Mouse (Mus musculus) spleen, postnatal 4 days (tissue): Measurements from ENCODE around the gene Mlycd.

ENCODE experiments used
- DNase-seq, 2 experiments: peaks; one replicate each; pipeline ENCODE4 v3.0.0; 2022; ENCODE audit warnings: low spot score in 2 of 2

Gene Mlycd

DNA sequence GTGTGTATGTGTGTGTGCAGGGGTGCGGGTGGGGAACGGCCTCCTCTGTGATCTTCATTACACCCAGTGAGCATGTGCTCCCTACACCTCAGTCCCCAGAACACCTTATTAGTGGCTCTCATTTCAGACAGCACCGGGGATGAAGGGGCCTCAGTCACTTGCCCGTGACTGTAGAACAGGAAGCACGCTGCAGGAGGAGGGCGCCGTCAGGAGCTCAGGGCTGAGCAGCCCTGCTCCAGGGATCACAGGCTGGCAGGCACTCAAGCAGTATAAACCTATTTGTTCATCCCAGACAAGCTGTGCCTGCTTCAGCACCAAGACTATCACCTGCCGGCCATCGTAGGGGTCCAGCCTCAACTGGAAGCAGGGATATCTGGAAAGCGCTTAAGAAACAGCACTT, 9.2 kb downstream of the Mlycd start:
- DNase-seq = no peak

DNA sequence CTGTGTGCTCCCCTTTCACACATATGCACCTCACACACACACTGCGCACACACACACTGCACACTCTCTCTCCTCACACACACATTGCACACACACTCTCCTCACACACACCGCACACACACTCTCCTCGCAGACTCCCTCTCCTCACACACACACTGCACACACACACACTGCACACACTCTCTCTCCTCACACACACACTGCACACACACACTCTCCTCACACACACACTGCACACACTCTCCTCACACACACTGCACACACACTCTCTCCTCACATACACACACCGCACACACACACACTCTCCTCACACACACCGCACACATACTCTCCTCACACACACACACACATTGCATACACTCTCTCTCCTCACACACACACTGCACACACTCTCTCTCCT, 10.0 kb downstream of the Mlycd start:
- no peak for DNase-seq

DNA sequence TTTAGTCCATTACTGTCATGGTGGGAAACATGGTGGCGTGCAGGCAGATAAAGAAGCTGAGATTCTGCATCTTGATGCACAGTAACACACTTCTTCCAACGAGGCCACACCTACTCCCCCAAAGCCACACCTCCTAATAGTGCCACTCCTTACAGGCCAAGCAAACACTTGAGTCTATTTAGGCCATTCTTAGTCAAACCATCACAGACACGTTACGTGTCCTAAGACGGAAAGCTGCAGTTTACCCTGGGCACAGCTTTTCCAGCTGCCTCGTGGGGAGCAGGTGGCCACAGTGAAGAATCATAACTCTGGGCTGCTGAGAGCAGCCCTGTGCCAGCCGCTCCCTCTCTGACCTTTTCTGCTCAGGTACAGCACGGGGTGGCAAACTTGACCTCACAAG, 13.6 kb downstream of the Mlycd start:
- no peak for DNase-seq

DNA sequence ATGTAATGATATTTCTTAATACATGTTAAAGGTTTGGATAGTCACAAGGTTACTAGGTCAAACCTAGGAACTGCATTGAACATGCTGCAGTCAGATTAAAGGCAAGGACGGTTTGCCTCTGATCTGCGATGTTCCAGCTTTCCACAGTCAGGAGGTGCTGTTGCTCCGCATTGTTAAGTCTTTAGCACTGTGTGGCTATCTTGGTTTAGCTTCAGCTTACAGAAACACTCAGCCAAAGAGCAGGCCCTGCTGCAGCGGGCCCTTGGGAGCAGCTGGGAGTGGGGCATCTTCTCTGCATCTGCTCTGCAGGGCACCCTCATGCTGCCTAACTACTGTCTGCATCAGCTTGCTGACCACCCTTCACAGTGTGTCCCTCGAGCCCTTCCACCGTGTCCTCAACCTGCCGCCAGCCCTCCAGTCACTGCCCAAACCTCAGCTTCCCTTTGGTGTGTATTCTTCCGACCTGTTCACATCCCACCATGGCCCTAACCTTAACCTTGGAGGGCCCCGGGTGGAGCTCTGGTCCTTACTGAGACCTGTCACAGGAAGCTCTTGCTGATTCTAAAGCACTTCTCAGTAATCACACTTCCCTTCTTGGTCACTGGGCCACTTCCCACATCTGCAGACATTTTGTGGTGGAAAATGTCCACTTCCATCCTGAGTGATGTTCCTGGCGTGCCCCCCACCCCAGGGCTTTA, 17.5 kb downstream of the Mlycd start:
- no peak for DNase-seq

DNA sequence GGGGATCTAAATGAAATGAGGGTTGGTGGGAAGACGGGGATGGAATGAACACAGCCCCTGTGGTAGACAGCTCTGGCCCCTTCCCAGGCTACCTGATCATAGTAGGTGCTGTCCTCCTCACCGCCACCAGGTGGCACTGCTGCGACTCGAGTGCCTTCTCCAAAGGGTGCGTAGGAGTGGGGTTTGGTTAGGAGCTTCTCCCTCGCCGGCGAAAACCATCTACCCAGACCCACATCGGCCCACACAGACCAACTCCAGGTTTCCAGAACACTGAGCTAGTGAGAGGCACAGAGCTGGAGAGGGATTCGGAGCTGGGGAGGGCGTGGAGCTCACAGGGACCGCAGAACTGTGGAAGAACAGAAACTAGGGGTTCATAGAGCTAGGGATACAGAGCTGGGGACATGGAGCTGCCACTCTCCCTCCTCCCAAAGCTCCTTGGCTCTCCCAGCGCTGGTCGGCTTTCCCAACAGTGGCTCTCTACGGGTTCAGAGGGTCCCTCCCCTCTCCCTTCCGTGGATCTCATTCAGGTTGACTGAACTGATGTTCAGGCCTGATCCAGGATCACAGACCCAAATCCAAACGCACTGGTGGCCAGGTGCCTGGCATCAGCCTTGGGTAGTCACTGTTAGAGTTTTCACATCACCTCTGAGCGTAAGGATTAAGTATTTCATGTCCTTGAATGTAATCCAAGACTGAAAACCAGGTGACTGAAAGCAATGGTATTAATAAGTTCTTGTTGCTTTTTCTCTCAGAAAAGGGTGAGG, 18.2 kb downstream of the Mlycd start:
- DNase-seq = peak; percentile 69 to 90

DNA sequence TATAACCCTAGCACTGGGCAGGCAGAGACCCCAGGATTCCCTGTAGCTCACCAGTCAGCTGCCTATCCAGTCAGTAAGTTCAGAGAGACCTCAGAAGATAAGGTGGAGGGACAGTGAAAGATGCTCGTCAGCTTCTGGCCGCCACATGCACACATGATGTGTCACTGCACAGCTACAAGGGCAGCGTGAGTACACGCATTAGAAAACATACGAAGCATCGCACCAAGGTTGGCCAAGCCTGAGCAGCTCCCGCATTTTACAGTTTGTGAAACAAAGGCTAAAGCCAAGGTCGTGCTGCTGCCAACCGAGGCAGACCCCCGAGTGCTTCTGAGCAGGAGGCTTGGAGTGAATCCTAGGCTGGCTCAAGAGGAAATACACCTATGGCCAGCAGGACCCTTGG, 18.9 kb downstream of the Mlycd start:
- no peak for DNase-seq

DNA sequence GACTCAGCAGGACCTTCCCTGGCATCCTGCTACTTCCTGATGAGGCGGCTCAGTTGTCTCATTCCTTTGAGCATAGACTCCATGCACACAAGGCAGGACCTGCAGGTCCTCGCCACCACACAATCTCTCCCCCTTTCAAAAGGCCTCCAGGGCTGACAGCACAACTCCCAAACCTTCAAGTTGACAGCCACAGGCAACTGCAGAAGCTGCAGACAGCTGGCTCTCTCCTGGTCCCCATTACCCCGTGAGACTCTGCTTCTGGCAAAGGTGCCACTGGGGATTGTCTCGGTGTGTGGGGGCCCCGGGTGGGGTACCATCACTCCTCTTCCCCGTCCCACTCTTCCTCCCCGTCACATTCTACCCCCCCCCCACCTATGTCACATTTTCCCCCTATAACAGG, 25.6 kb downstream of the Mlycd start:
- no peak for DNase-seq

DNA sequence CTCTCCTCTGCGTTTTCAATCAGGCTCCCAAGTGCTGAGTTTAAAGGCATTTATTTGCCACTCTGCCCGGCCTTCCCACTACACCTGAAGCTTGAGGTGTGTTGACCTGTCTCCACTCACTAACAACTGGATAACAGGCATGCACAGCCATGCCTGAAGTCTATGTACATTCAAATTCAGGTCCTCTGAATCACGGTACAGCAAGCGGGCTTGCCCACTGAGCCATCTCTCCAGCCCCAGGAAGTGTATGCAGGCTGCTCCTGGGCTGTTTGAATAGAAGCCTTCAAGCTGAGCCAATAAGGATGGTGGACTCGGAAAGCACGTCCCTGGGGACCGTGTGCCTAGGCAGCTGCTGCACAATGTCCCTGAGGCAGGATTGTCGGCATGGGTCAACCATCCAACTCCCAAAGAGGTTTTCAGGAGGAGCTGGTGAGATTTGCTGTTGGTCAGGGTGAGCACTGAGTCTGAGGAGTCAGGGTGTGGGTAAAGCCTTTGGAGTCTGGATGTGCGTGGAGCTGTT, 27.0 kb downstream of the Mlycd start:
- DNase-seq = no peak

DNA sequence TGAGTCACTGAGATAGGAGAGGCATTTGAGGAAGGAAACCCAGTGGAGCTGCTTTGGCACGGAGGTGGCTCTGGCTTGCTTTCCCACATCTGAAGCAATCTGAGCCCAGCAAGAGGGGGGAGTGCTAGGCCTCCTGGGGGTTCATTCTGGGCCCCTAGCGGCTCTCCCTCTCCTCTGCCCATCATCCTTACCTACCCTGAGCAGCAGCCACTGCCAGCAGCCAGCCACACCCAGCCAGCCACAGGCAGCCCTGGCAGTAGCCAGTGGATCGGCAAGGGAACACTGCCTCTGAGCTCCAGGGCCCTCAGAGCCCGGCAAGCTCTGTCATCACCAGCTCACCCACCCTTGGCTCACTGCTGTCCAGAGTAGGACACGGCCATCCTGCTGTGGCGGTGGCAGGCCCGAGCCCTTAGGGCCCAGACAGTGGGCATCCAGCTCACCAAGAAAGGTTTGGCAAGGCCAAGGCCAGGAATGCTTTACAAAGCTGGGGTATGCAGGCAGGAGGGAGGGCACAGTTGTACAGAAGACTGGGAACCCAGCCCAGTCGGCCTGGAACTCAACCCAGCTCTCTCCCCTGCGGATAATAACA, 27.5 kb downstream of the Mlycd start:
- DNase-seq = no peak

DNA sequence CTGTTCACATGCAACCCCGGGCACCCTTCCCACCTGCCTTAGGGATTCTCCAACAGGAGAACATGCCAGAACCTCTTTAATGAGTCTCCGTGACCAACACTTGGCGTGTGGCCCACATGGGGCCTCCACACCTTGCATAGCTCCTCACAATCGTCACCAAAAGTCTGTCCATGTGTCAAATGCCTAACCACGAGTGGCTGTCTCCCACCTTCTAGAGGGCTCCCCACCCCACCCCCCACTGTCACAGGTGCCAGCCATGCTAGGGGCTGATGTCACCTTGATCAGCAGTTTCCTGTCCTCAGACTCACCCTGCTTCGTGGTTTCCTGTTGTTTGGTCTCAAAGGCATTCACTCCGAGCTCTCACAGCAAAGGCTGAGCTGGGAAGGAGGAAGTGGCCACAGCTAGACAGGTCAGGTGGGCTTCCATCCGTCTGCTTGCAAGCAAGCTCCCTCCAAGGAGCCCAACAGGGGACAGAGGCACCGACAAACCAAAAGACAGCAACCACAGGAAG, 29.0 kb downstream of the Mlycd start:
- DNase-seq = peak; percentile 65 to 80

DNA sequence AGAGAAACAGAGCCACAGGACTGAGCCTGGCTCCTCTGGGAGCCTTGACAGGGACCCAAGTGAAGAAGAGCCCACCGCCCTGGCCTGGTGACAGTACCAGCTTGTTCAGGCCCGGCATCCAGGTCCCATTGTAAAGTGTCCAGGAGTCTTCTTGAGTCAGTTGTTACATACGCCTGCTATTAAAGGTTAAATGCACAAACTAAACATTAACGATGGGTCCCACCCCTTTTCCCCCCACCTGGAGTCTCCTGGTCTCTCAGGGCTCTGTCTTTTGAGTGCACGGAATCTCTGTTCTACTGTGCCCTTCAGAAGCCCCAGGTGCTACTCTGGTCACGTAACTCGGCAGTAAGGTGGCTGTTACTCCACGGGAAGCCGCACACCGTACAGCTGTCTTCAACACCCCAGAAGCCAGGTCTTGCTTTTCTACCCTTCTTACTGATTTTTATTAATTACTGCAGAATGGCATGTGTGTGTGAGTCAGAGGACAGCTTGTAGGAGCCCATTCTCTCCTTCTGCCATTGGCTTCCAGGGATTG, 29.6 kb downstream of the Mlycd start:
- no peak for DNase-seq

DNA sequence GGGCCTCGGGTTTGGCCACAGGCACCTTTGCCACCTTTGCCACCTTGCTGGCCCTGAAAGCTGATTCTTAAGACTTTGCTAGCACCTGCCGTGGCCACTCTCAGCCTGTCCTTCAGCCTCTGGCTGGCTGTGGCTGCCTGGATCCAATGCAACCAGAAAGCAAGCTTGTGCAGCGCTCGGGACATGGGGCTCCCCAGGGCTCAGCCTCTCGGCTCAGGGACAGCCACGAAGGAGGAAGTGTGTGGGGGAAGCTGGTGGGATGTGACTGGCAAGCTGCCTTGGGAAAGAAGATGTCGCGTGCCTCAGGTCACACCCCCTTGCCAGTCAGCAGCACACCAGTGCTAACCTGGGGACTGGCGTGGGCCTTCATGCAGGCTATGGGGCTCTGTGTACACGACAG, 30.1 kb downstream of the Mlycd start:
- peak in 1 of 2 experiments; percentile 49 for DNase-seq

DNA sequence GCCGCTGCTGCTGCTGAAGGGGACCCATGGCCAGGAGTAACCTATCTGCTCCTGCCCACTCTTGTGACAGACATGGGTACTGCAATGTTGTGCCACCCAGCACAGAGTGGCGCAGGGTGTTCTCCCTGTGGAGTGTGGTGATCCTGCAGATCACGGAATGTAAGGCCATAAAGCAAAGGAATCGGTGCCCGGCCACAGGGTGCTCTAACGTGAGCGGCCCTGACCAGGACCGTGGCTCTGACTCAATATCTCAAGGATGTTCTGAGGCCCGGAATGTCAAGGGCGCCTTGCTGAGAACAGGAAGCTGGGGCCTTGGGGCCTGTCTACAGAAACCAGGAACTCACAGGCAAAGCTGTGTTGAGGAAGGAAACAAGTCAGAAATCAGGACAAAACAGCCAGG, 30.9 kb downstream of the Mlycd start:
- peak in 1 of 2 experiments; percentile 44 for DNase-seq

DNA sequence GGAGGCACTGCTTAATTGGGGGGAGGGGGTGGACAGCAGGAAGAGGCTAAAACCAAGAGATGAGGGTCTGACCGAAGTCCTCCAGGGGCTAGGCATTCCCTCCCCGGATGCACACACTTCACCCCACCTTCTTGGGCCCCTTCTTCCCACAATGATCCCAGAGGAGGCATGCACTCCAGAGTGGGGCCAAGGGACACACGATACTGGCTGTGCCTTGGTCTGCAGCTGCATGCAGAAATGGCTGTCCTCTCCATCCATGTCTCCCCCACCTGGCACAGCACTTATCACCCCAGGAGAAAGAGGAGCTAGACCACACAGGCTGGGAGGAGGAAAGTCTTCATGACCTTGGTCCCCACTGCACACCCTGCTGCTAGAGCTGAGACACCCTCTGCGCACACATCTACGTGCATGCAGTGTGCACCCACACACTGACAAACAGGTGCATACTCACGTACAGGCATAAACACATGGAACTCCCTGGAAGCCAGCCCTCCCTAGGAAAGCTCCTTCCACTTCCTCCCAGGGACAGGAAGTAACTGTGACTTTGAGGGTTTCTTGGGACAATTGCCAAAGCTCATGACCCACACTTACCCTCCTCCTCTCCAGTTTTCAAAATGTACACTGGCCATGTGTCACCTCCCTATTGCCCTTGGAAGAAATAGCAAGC, 31.5 kb downstream of the Mlycd start:
- DNase-seq = no peak

DNA sequence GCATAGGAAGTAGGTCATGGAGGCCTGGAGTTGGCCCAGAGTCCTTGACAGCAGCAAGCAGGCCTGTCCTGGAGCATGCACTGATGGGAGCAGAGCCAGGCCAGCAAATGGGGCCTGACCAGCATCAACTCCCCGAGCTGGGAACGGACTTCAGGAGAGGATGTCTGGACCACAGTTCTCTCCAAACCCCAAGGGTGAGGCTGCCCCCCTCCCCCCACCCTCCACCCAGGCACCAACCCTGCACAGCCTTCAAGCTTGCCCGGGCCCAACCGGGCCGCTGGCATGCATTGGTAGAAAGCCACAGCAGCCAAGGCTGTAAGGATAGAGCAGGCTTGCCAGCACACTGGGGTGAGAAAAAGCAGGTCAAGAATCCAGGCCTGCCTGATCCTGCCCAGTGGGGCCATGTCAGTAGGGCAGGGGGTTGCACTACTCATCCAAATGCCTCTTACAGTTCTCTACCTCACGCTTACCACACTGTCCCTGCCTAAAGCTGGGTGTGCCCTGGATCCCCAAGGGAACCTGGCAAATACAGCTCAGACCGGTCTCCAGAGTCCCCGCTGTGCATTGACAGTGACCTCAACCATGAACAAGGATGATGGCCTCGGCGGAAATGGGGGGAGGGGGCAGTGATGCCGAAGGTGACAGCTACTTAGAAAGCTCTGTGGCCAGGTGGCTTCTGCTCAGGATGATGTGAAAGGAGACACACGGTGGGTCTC, 33.1 kb downstream of the Mlycd start:
- DNase-seq = no peak

DNA sequence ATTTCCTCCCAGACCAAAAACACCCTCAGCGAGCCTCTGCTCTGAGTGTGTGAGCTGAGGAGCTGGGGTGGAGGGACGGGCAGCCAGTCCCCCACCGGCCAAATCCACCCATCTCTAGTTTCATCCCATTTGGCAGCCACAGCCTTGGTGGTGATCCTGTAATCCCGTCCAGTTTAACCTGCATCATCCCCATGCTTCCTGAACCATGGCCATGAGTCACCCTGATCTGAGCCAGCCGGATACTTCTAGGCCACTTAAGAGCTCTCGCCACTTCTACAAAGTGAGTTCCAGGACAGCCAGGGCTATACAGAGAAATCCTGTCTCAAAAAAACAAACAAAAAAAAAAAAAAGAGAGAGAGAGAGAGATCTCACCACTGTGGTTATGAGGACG, 33.7 kb downstream of the Mlycd start:
- no peak for DNase-seq

DNA sequence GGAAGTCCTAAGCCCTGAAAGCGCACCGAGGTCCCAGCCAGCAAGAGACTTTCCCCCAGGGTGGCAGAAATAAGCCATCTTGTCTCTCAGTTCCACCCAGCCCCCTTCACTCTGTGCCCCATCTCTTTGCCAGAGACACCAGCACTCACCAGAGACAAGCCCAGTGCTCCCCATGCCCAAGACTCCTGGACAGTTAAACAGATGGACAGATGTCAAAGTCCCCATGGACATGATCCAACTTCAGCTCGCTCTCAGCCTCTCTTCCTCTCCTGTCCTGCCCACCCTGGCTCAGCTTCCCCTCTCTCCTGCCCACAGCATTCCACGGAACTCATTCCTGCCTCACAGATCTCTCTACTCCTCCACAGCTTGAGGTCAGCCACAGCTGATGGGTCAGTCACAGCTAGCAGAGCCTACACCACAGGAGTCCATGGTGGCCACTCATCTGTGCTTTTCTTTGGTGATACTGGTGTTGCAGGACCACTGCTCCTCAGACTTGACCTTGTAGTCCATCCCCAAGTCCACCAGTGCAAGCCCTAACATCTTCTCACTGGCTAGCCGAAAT, 34.2 kb downstream of the Mlycd start:
- DNase-seq = no peak

DNA sequence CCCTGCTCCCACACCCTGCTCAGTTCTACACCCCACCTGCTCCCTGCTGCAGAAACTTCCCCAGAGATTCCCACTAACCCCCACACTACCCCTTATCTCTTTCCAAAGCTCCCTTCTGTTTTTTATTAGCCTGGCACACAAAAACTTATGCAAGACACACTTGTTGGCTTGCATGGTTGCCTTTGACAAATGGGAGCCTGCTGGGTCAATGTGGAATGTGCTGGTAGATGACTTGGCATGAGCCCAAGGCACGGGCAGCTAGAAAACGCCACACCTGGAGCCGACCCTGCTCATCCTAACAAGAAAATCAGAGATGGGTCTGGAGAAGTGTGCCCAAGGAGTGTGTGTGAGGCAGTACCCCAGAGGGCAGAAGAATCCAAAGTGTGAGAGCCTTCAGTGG, 34.9 kb downstream of the Mlycd start:
- no peak for DNase-seq

DNA sequence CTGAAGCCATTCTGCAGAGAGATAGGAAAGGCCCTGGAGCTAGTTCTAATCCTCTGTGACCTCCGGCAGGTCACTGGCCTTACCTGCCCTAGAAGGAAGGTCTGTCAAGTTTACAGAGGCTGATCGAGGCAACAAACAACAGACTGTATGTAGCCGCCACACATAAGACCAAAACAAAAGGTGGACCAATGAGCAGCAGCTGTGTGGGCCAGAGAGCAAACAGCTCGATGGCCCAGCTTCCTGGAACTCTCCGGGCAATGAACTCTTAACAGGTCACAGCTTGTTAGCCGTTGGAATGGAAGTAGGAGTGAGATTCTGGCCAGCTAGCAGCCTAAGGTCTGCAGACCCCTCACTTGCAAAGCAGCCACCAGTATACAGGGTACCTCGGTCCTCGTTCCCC, 35.6 kb downstream of the Mlycd start:
- DNase-seq = no peak

DNA sequence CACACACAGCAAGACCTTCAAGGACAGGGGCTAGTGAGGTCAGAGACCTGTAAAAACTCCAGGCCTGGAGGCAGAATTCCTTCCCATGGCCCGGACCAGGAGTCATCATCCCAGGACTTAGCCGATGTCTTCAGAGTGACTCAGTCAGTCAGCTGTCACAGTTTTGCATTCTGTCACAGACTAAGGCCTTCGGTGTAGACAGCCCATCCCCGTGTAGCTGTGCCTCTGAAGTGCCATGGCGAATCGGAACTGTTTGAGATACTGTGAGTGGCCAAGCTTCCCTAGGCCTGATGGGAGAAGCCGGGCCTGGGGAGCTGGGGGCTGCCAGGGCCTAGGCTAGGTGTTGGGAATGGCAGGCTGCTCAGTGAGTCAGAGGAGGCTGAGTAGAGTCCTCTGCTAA, 36.0 kb downstream of the Mlycd start:
- DNase-seq = no peak

DNA sequence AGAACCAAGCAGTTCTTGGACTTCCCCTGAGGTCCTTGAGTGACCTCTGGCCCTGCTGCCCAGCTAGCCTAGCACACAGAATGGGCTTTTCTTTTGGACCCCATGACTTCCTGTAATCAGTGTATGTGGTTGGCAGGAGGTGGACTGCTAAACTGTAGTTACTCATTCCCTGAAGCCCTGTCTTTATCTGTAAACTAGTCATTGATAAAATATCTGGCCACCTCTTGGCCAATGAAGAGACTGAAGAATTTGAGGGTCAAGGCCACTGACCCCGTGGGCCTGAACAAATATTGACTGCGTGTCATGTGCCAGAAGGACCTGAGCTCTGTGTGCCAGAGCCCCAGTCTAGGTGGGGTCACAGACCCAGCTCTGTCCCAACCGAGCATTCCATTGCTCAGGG, 37.7 kb downstream of the Mlycd start:
- DNase-seq = no peak
